Mouse (Mus musculus) testis, postnatal 10 days (tissue): ENCODE results near the gene Klra1.
"Not testable (repeated sequence)": the region's sequence is repeated elsewhere in the genome, so short reads cannot be mapped to it uniquely, and the experiment has no call there.

Experiments used
- DNase-seq: peaks from one replicate; pipeline ENCODE4 v3.0.0; 2021; ENCODE audit warnings: low spot score

The Klra1 gene

GRCm38 (mm10) chr6:130386750-130387149, at the start of gene Klra1:
Gene Klra1, minus strand, starts transcription at chr6:130386874.
- no peak for DNase-seq

GRCm38 (mm10) chr6:130429511-130429910, 42.8 kb upstream of the Klra1 start:
- DNase-seq = no peak

DNA sequence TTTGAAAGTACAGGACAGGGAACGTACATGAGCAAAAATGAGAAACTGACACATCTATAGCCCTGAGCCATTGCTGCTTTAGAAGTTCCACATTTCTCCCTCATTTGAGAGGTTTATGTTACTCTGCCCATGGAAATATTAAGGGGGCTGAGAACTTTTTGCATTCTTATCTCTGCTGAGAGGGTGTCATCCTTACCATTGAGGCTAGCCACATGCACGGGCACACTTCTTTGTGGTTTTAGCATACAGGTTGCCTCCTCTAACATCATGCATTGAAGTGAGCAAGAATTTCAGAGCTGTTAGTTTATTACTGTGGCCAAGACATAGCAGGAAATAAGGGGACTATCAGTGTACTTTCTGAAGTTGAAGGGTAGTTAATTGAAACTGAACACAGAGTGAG, 32.5 kb upstream of the Klra1 start:
- no peak for DNase-seq

DNA sequence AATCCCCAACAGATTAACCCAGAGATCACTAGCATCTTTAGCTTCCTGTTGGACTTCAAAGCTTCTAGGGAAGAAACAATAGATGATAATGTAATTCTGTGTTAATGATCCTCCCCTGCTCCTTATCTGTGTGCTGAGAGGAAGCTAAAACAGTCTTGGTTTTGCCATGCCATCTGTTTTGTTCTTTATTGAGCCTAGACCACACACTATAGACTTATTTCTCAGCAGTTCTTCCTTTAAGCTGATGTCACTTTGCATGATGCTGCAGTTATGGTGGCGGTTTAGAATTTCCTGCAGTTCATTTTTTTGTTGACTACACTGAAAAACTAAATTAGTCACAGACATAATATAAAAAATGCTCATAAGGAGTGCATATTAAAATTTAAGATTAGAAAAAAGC, 18.2 kb upstream of the Klra1 start:
- DNase-seq = no peak

DNA sequence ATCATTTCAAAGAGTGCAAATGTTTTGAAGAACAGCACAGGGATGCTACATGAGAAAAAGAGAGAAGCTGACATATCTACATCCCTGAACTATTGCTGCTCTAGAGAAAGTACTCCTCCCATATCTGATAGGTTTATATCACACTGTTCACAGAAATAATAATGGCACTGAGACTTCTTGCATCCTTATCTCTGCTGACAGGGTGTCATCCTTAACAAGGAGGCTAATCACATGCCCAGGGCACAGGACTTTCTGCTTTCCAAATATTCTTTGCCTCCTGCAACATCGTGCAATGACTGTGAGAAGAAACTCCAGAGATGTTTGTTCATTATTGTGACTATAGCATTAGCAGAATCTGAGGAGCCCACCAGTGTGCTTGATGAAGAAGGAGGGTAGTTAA, 871 bp downstream of the Klra1 start:
- no peak for DNase-seq

DNA sequence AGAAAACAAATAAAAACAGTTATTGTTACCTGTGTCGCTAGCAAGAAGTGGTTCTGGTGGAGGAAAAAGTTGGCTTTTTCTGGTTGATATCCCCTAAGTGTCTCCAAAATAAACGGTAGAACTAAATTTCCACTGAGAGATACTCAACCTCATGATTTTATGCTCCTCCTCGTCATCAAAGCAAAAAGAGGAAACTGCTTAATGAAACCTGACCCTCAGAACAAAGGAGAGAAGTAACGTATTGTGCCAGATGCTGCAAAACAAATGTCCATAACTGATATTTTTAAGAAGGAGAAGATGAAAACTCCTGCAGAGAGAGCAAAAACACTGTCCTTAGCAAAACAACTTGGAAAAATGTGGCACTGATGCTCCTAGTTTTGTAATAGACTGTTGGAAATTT, 4.3 kb downstream of the Klra1 start:
- no peak for DNase-seq

- not testable (repeated sequence) for DNase-seq
These were observed 41.3 kb downstream of the Klra1 start for GRCm38 (mm10) chr6:130345381-130345780.

DNA sequence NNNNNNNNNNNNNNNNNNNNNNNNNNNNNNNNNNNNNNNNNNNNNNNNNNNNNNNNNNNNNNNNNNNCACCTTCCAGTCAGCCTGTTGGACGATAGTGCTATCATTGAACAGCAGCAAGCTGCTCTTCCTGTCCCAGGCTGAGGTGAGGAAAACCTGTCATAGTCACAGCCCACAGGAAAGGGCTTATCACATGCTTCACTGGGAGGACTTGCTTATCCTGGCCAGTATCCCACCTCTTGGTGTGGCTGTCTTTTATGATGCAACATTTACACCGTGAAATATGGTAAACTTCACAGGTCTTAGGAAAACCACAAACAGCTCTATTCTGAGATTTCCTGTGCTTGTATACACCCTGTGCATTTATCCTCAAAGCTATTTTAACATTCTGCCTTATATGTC, 44.7 kb downstream of the Klra1 start:
- not testable (repeated sequence) for DNase-seq

DNA sequence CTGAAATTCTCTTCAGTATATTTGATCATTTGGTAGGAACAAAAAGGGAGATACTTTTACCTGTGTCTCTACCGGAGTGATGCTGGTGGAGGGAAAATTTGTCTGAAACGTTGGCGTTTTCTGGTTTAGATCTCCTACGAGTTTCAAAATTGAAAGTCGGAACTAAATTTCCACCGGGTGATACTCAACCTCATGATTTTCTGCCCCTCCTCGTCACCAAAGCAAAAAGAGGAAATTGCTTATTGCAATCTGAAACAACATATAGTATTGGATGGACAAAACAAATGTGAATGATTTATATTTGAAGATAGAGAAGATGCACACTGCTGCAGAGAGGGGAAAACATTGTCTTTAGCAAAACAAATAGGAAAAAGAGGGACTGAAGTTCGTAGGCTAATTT, 49.3 kb downstream of the Klra1 start, which contains the start of gene Klra3:
TSS of gene Klra3 (minus strand) at position 164 of the 400 bp plus-strand sequence.
- no peak for DNase-seq
